Mouse (Mus musculus): ENCODE measurements around the gene Tnfrsf17.

- TF ChIP-seq CTCF (IDR thresholded peaks at IDR 0.05 in 2 of 3, conservative IDR thresholded peaks at IDR 0.05 in 1 of 3; ENCODE audit: control insufficient read depth in 1 of 3, insufficient read depth in 1 of 3, low read depth in 2 of 3, low read length in 3 of 3, poor library complexity in 1 of 3, severe bottlenecking in 1 of 3) (no peak), ZNF384 (IDR thresholded peaks at IDR 0.05; ENCODE audit: low read depth, low read length) (no peak), MEF2A (IDR thresholded peaks at IDR 0.05; ENCODE audit: extremely low read depth, insufficient replicate concordance, low read depth, low read length, poor library complexity, severe bottlenecking) (no peak), MAZ (IDR thresholded peaks at IDR 0.05; ENCODE audit: low read depth, low read length) (no peak), POLR2A (IDR thresholded peaks at IDR 0.05; ENCODE audit: control insufficient read depth in 1 of 2, insufficient read depth in 1 of 2, low read depth in 1 of 2, low read length in 2 of 2, poor library complexity in 1 of 2) (no peak), POLR2AphosphoS2 (IDR thresholded peaks at IDR 0.05; ENCODE audit: low read length) (no peak), MAFK (IDR thresholded peaks at IDR 0.05; ENCODE audit: borderline replicate concordance, low read depth, low read length) (no peak), ZKSCAN1 (IDR thresholded peaks at IDR 0.05; ENCODE audit: low read depth, low read length) (no peak), NRF1 (IDR thresholded peaks at IDR 0.05; ENCODE audit: insufficient read depth, low read depth, low read length, poor library complexity, severe bottlenecking) (no peak)
Measured at GRCm38 (mm10) chr16:11331030-11331429, 17.4 kb downstream of the Tnfrsf17 start.

All from MEL (cell line).